Mouse (Mus musculus): ENCODE results near the gene Zap70. TPM values are rescaled to one million over a fixed set of nuclear protein-coding genes. Genes with fewer than 3 reads are reported as not detected.

The Zap70 gene
- 0.13 TPM for polyA plus RNA-seq (2021)

DNA sequence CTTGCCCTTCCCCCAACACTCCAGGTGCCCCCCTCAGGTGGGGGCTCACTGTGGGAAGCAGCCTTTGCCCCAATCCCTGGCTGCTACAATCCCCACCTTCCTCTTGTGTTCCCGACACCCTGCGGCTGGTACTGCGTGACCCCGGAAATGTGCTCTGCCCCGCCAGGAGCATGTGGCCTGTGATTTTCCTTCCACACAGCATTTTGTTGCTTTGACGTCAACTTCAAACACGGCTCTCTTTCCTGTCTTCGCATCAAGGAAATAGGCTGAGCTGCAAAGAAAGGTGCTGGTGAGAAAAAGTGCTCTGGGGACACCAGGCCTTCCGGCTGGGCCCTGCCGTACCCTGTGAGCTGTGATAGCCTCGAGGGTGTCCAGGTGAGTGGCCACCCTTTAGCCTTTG is at the start of gene Zap70:
Gene Zap70, plus strand, starts transcription at position 231 of the 400 bp plus-strand sequence.
- in situ Hi-C loops (cut with MboI; ENCODE audit: low pct_unique_long_range_greater_than_20kb), result no loop called here
- ChIA-PET CTCF (no interaction called here), POLR2A (no interaction called here)
- no peak for TF ChIP-seq CTCF (IDR thresholded peaks at IDR 0.05)
- no peaks in the 10 kb centered on the region for H3K27me3 ChIP-seq
- DNase-seq (ENCODE audit: low read depth, low spot score), result no peak
- ATAC-seq, result no peak

DNA sequence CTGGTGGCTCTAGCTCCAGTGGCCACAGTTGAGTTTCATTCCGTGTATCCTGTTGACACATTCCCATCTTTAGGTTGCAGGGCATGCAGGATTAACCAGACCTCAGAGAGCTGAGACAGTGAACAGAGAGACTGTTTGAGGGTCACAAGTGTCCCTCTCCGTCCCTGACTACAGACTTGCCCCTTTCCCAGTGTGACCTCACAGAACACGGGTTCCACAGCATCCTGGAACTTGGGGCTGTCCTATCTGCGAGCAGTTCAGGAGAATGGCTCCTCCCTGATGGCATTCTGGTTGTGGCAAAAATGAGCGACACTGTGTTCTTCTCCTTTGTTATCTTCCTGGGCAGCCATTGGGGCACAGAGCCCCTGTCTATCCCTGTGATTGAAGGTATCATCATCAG is 47.3 kb upstream of the Zap70 start, which contains the start of gene Actr1b:
Gene Actr1b, minus strand, starts transcription at position 112 of the 400 bp plus-strand sequence.
- DNase-seq (ENCODE audit: low read depth, low spot score) (no peak), ATAC-seq (no peak)
- ChIA-PET POLR2A (no interaction called here), CTCF (no interaction called here)
- no peak for TF ChIP-seq CTCF (IDR thresholded peaks at IDR 0.05)
- in situ Hi-C loops (cut with MboI; ENCODE audit: low pct_unique_long_range_greater_than_20kb), result no loop called here
- H3K27me3 ChIP-seq, result no peaks in the 10 kb centered on the region

DNA sequence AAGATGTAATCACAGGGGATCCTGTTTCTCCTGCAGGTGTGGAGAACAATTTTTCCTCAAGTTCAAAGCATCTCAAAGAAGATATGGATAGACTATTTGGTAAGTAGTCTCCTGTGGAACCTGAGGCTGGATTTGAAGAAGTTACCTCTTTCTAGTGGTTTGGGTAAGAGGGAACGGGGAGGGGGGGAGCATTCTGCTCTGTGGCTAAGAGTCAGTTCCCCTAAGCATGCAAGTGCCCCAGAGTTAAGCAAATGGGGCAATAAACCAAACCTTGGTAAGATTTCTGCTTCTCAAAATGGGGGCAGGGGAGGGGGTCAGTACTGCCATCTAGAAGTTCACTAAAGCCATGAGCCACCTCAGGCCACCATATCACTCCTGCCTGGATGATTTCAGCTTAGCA is 42.8 kb upstream of the Zap70 start:
- no peak for TF ChIP-seq CTCF (IDR thresholded peaks at IDR 0.05)
- CTCF ChIA-PET, result no interaction called here
- DNase-seq (ENCODE audit: low read depth, low spot score) (no peak), ATAC-seq (no peak)
- in situ Hi-C loops (cut with MboI; ENCODE audit: low pct_unique_long_range_greater_than_20kb), result no loop called here
- POLR2A ChIA-PET, result no interaction called here
- H3K27me3 ChIP-seq, result no peaks in the 10 kb centered on the region

- ATAC-seq (no peak), DNase-seq (ENCODE audit: low read depth, low spot score) (no peak)
- no peaks in the 10 kb centered on the region for H3K27me3 ChIP-seq
- no peak for TF ChIP-seq CTCF (IDR thresholded peaks at IDR 0.05)
- CTCF ChIA-PET, result interaction anchor here (1.1 kb wide), 1 partner anchor 14 kb away, joined by 3 read pairs; no protein-coding TSS in a partner anchor
- in situ Hi-C loops (cut with MboI; ENCODE audit: low pct_unique_long_range_greater_than_20kb), result no loop called here
- POLR2A ChIA-PET, result interaction anchor here (0.5 to 1.4 kb wide), 2 partner anchors 35 to 76 kb away, joined by 3 read pairs; no protein-coding TSS in a partner anchor
These were observed 38.2 kb upstream of the Zap70 start for GRCm38 (mm10) chr1:36723146-36724056.

GRCm38 (mm10) chr1:36724057-36724431 is 37.6 kb upstream of the Zap70 start:
- CTCF ChIA-PET, result interaction anchor here (1.1 kb wide), 1 partner anchor 13 kb away, joined by 3 read pairs; no protein-coding TSS in a partner anchor
- DNase-seq (ENCODE audit: low read depth, low spot score), result no peak
- no peak for ATAC-seq
- no peaks in the 10 kb centered on the region for H3K27me3 ChIP-seq
- POLR2A ChIA-PET, result interaction anchor here (0.5 to 1.4 kb wide), 2 partner anchors 35 to 76 kb away, joined by 3 read pairs; no protein-coding TSS in a partner anchor
- in situ Hi-C loops (cut with MboI; ENCODE audit: low pct_unique_long_range_greater_than_20kb), result no loop called here
- no peak for TF ChIP-seq CTCF (IDR thresholded peaks at IDR 0.05)

DNA sequence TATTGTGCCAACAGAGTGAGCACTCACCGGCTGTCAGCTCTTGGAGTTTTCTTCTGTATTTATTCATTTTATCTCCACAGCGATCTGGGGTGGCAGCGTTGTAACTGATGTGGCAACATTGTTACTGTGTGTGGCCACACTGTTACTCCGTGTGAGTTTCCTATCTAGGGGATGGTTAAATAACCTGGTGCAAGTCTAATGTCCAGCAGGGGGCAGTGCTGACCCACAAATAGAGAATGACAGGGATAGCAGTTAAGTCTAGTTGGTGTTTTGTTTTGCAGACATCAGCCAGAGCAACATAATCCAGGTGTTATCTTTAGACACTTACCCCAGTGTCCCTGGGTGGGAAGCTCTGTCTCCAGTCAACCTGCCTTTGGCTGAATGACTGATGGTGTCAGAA is 24.3 kb upstream of the Zap70 start:
- in situ Hi-C loops (cut with MboI; ENCODE audit: low pct_unique_long_range_greater_than_20kb), result no loop called here
- ChIA-PET CTCF (interaction anchor here (0.9 to 1.3 kb wide), 4 partner anchors 9 to 29 kb away, joined by 3 to 7 read pairs (median 4); no protein-coding TSS in a partner anchor), POLR2A (no interaction called here)
- peak; percentile 27 for DNase-seq (ENCODE audit: low read depth, low spot score)
- TF ChIP-seq CTCF (IDR thresholded peaks at IDR 0.05), result peak; percentile 88
- ATAC-seq, result no peak
- peaks cover 3% of the 10 kb centered on the region for H3K27me3 ChIP-seq

GRCm38 (mm10) chr1:36739231-36739630 is 22.4 kb upstream of the Zap70 start:
- ChIA-PET CTCF (interaction anchor here (1.6 kb wide), 1 partner anchor 11 kb away, joined by 4 read pairs; no protein-coding TSS in a partner anchor), POLR2A (no interaction called here)
- no peaks in the 10 kb centered on the region for H3K27me3 ChIP-seq
- TF ChIP-seq CTCF (IDR thresholded peaks at IDR 0.05), result no peak
- no peak for DNase-seq (ENCODE audit: low read depth, low spot score)
- no peak for ATAC-seq
- in situ Hi-C loops (cut with MboI; ENCODE audit: low pct_unique_long_range_greater_than_20kb), result no loop called here

- H3K27me3 ChIP-seq, result peaks cover 3% of the 10 kb centered on the region
- in situ Hi-C loops (cut with MboI; ENCODE audit: low pct_unique_long_range_greater_than_20kb), result no loop called here
- ChIA-PET CTCF (no interaction called here), POLR2A (no interaction called here)
- DNase-seq (ENCODE audit: low read depth, low spot score) (no peak), ATAC-seq (no peak)
- no peak for TF ChIP-seq CTCF (IDR thresholded peaks at IDR 0.05)
These were observed 18.6 kb upstream of the Zap70 start for GRCm38 (mm10) chr1:36743046-36743445.

DNA sequence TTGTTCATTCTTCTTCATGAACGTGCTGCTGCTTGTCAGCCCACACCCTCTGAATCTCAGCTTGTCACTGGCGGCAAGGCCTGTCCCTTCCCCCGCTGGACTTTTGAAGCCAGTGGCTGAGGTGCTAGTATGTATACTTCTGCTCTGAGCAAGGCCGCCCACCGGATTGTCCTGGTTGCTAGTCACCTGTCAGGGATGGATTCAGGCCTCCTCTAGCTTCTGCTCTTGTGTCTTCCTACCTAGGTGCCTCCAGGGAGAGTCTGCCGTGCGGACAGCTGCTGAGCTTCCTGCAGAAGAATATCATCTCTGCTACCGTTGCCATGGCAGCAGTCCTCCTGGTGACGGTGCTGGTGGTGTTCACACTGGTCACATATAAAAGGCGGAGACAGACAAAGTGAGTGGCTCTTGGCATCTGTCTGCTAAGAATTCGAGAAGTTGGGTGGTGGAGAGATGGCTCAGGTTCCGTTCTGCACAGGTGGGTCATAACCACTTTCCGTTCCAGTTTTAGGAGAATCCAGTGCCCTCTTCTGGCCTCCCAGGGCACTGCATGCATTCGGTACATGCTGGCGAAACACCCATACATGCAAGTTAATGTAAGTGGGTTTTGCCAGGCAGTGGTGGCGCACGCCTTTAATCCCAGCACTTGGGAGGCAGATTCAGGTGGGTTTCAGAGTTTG is 17.2 kb upstream of the Zap70 start:
- in situ Hi-C loops (cut with MboI; ENCODE audit: low pct_unique_long_range_greater_than_20kb), result no loop called here
- ATAC-seq, result no peak
- TF ChIP-seq CTCF (IDR thresholded peaks at IDR 0.05), result peak; percentile 86
- peaks cover 9% of the 10 kb centered on the region for H3K27me3 ChIP-seq
- POLR2A ChIA-PET, result no interaction called here
- CTCF ChIA-PET, result interaction anchor here (1.2 to 1.3 kb wide), 2 partner anchors 8 to 197 kb away, joined by 3 to 6 read pairs; partner anchors contain the start of gene Ankrd39
- peak; percentile 4 for DNase-seq (ENCODE audit: low read depth, low spot score)

DNA sequence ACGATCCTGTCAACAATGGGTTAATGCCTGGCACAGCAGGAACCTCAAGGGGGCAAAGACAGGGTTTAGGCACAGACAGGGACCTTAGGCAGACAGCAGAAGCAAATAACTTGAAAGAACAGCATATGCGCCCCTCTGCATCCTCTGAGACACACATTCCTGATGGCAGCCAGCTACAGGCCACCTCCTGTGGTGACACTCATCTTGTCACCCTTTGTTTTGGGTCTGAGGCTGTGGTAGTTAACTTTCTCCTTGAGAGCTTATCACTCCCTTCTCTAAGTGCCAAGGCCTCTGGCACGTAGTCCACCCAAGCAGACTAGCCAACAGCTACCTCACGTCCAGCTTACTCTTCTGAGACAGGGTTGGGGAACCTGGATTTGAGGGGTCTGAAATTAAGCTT is 15.9 kb upstream of the Zap70 start:
- no peak for TF ChIP-seq CTCF (IDR thresholded peaks at IDR 0.05)
- ChIA-PET POLR2A (no interaction called here), CTCF (interaction anchor here (1.1 to 2.2 kb wide), 2 partner anchors 8 to 198 kb away, joined by 5 to 7 read pairs; partner anchors contain the start of gene Ankrd39)
- peaks cover 11% of the 10 kb centered on the region for H3K27me3 ChIP-seq
- ATAC-seq (no peak), DNase-seq (ENCODE audit: low read depth, low spot score) (no peak)
- in situ Hi-C loops (cut with MboI; ENCODE audit: low pct_unique_long_range_greater_than_20kb), result no loop called here
